Mouse (Mus musculus): ENCODE results near the gene 1700023F06Rik. TPM values are rescaled to one million over a fixed set of nuclear protein-coding genes. Genes with fewer than 3 reads are reported as not detected.

The 1700023F06Rik gene
- polyA plus RNA-seq, 1 experiment from 2014 or later: 2.4 TPM

DNA sequence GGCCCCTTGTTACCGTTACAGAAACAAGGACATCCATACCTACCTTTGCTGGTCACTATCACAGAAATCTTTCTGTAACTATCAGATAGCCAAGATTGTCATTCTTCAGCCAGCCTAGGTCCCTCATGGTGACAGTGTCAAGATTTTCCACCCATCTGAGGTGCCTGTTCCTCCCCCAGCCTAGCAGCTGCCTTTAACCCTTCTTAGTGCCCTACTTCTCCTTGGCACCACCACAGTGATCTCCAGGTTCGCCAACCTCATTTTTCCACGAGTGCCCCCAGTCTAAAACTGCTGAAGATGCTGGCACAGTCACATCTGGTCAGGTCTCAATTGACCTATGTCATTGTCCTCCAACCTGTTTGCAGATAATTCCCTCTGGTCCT is 38.3 kb downstream of the 1700023F06Rik start:
- peaks cover 13% of the 10 kb centered on the region for H3K4me1 ChIP-seq (ENCODE audit: control insufficient read depth, insufficient read depth, low read length)
- peak overlapping the region; percentile 81 for H3K4me2 ChIP-seq (ENCODE audit: low read depth, low read length)
- H3K27me3 ChIP-seq (ENCODE audit: control insufficient read depth, insufficient read depth, low read length): peaks cover 4% of the 10 kb centered on the region; the same call in 1 of the 2 replicates
- no peaks in the 10 kb centered on the region for H3K36me3 ChIP-seq (ENCODE audit: control insufficient read depth, insufficient read depth, low read length)
- H3K9ac ChIP-seq (replicated peaks; ENCODE audit: low read depth, low read length): peak overlapping the region; percentile 73; the same call in 1 of the 2 replicates
- no peak overlapping the region for H3K27ac ChIP-seq (ENCODE audit: low read depth, low read length)
- H3K4me3 ChIP-seq (ENCODE audit: low read depth, low read length): peak overlapping the region; percentile 62
- no peaks in the 10 kb centered on the region for H3K9me3 ChIP-seq (ENCODE audit: control insufficient read depth, low read length)
- ATAC-seq (ENCODE audit: low read depth): peak; percentile 9; the same call in 1 of the 2 replicates
- whole genome bisulfite sequencing: 62% methylated on average over 3 of the region's 3 CpGs

DNA sequence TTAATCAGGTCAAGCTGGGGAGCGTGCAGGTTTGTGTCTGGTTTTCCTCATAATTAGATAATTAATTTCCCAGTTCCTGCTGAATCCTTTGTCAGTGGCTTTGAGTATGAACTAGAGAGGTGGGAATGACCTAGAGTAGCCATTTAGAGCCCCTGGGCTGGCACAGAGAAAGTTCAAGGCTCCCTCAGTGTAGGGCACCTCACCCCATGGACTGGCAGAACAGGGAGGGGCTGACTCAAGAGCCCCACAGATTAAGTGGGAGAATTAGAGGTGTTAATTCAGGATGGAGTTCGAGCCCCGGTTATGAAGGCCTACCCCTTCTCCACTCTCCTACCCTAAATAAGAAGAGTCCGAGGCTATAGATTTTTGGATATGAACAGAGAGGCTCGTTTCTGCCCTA is 38.7 kb downstream of the 1700023F06Rik start:
- H3K27ac ChIP-seq (ENCODE audit: low read depth, low read length): no peak overlapping the region
- ATAC-seq (ENCODE audit: low read depth): no peak
- 85% methylated on average over 5 of the region's 5 CpGs for WGBS
- H3K36me3 ChIP-seq (ENCODE audit: control insufficient read depth, insufficient read depth, low read length): no peaks in the 10 kb centered on the region
- H3K27me3 ChIP-seq (ENCODE audit: control insufficient read depth, insufficient read depth, low read length): peaks cover 4% of the 10 kb centered on the region; the same call in 1 of the 2 replicates
- H3K9ac ChIP-seq (replicated peaks; ENCODE audit: low read depth, low read length): no peak overlapping the region
- peaks cover 13% of the 10 kb centered on the region for H3K4me1 ChIP-seq (ENCODE audit: control insufficient read depth, insufficient read depth, low read length)
- no peaks in the 10 kb centered on the region for H3K9me3 ChIP-seq (ENCODE audit: control insufficient read depth, low read length)
- H3K4me2 ChIP-seq (ENCODE audit: low read depth, low read length): peak overlapping the region; percentile 81; the same call in 1 of the 2 replicates
- peak overlapping the region; percentile 62 for H3K4me3 ChIP-seq (ENCODE audit: low read depth, low read length)

DNA sequence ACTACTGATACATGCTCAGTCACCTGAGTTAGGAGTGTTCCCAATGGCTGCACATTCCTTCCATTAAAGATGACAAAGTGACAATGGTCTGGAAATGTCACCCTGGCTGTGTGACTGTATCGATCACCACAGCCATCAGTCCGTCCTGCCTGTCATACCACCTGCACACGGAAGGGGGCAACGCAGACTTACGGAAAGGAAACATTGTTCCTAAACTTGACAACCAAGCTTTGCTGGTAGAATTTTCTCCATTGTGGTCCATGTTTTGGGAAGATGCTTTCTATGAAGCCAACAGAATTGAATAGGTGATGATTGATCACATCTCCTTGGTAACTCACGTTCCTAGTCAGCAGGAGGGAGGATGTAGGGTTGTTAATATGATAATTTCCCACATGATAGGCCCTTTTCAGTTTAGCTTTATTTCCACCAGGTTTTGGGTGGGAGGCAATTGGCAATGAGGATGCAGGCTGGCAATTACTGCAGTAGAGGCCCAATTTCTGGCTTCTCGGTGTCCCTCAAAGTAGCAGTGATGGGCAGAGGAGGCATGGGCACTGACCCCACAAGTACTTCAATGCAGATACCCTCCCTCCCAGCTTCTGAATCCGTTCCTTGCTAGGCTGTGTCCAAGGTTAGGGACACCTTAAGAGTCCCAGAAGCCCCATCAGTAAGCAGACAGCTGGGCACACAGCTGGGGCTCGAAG is 39.5 kb downstream of the 1700023F06Rik start:
- Histone ChIP-seq H3K4me2 (ENCODE audit: low read depth, low read length) (no peak overlapping the region), H3K27me3 (ENCODE audit: control insufficient read depth, insufficient read depth, low read length) (peaks cover 4% of the 10 kb centered on the region; the same call in 1 of the 2 replicates), H3K27ac (ENCODE audit: low read depth, low read length) (no peak overlapping the region), H3K9ac (replicated peaks; ENCODE audit: low read depth, low read length) (no peak overlapping the region), H3K4me3 (ENCODE audit: low read depth, low read length) (no peak overlapping the region), H3K36me3 (ENCODE audit: control insufficient read depth, insufficient read depth, low read length) (no peaks in the 10 kb centered on the region), H3K4me1 (ENCODE audit: control insufficient read depth, insufficient read depth, low read length) (peaks cover 13% of the 10 kb centered on the region), H3K9me3 (ENCODE audit: control insufficient read depth, low read length) (no peaks in the 10 kb centered on the region)
- WGBS: 24% methylated on average over 9 of the region's 9 CpGs
- no peak for ATAC-seq (ENCODE audit: low read depth)

DNA sequence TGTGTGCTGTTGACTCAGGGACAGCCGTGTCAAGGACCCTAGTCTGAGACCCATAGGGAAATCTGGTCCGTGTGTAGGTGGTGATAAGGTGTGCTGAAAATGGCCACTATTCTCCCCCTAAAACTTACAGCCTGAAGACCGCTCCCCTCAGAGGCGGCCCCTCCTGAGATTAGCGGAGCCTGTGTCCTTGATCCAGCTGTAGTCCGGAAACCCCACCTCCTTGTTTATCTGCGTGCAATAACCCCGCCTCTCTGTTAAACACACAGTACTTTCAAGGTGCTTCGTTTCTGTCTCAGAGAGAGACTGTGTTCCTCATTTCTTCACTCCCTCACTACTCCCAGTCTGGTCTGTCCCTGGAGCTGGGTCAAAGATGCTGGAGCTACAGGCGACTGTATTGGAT is 44.0 kb downstream of the 1700023F06Rik start:
- H3K27ac ChIP-seq (ENCODE audit: low read depth, low read length): no peak overlapping the region
- no peaks in the 10 kb centered on the region for H3K9me3 ChIP-seq (ENCODE audit: control insufficient read depth, low read length)
- no peak for ATAC-seq (ENCODE audit: low read depth)
- WGBS: 32% methylated on average over 10 of the region's 10 CpGs
- no peak overlapping the region for H3K4me3 ChIP-seq (ENCODE audit: low read depth, low read length)
- H3K4me1 ChIP-seq (ENCODE audit: control insufficient read depth, insufficient read depth, low read length): no peaks in the 10 kb centered on the region
- no peak overlapping the region for H3K9ac ChIP-seq (replicated peaks; ENCODE audit: low read depth, low read length)
- no peaks in the 10 kb centered on the region for H3K27me3 ChIP-seq (ENCODE audit: control insufficient read depth, insufficient read depth, low read length)
- H3K4me2 ChIP-seq (ENCODE audit: low read depth, low read length): no peak overlapping the region
- H3K36me3 ChIP-seq (ENCODE audit: control insufficient read depth, insufficient read depth, low read length): no peaks in the 10 kb centered on the region

DNA sequence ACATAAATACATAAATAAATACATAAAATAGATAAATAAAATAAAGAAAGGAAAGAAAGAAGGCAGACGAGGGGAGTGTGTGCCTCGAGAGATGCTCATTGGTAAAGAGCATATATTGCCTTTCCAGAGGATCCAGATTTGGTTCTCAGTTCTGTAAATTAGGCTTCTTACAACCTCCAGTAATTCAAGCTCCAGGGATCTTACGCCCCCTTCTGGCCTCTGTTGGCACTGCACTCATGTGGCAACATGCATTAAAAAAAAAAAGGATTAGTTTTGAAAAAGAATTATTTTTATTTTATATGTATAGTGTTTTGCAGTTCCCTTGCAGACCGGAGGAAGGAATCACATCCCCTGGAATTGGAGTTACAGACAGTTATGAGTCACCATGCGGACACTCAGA is 46.2 kb downstream of the 1700023F06Rik start:
- Histone ChIP-seq H3K27me3 (ENCODE audit: control insufficient read depth, insufficient read depth, low read length) (no peaks in the 10 kb centered on the region), H3K9me3 (ENCODE audit: control insufficient read depth, low read length) (no peaks in the 10 kb centered on the region)
- 92% methylated on average over 5 of the region's 5 CpGs for WGBS

DNA sequence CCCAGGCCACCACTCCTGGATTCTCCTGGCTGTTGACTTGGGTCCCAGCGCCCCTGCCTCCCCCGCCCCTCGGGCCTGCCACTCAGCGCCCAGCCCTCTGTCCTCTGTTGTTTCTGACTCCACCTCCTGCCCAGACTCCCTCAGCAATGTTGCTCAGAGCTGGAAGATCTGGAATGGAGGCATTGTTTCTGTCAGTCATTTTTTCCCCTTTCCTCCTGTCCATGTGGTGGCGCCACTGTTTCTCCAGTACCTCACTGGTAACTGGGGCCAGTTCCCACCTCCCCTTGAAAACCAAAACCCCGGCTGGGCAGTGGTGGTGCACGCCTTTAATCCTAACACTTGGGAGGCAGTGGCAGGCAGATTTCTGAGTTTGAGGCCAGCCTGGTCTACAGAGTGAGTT is 46.9 kb downstream of the 1700023F06Rik start:
- no peak for ATAC-seq (ENCODE audit: low read depth)
- Histone ChIP-seq H3K27ac (ENCODE audit: low read depth, low read length) (no peak overlapping the region), H3K27me3 (ENCODE audit: control insufficient read depth, insufficient read depth, low read length) (no peaks in the 10 kb centered on the region), H3K4me3 (ENCODE audit: low read depth, low read length) (no peak overlapping the region), H3K4me2 (ENCODE audit: low read depth, low read length) (no peak overlapping the region), H3K9ac (replicated peaks; ENCODE audit: low read depth, low read length) (no peak overlapping the region), H3K4me1 (ENCODE audit: control insufficient read depth, insufficient read depth, low read length) (no peaks in the 10 kb centered on the region), H3K9me3 (ENCODE audit: control insufficient read depth, low read length) (no peaks in the 10 kb centered on the region), H3K36me3 (ENCODE audit: control insufficient read depth, insufficient read depth, low read length) (no peaks in the 10 kb centered on the region)
- WGBS: 82% methylated on average over 7 of the region's 7 CpGs

More for the DNA sequence above, 46.2 kb downstream of the 1700023F06Rik start:
- no peak for ATAC-seq (ENCODE audit: low read depth)
- H3K9ac ChIP-seq (replicated peaks; ENCODE audit: low read depth, low read length): no peak overlapping the region
- H3K4me1 ChIP-seq (ENCODE audit: control insufficient read depth, insufficient read depth, low read length): no peaks in the 10 kb centered on the region
- no peak overlapping the region for H3K4me2 ChIP-seq (ENCODE audit: low read depth, low read length)
- H3K27ac ChIP-seq (ENCODE audit: low read depth, low read length): no peak overlapping the region
- no peaks in the 10 kb centered on the region for H3K36me3 ChIP-seq (ENCODE audit: control insufficient read depth, insufficient read depth, low read length)
- no peak overlapping the region for H3K4me3 ChIP-seq (ENCODE audit: low read depth, low read length)

DNA sequence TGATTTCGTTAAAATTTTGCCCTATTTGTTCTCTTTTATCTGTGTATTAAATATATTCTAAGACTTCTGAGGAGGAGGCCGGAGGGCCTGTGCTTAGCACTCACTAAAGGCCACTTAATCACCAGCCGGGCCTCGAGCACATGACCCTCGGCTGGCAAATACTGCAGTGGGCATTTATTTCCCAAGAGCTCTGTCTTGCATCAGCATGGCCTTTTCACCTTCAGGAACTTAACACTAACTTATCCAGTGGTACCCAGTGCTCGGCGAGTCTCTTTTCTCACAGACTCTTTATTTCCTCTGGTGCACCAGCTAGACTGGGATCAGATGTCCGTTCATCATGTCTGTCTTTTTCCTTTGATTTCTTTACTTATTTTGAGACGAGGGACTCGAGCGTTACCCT is 47.6 kb downstream of the 1700023F06Rik start:
- Histone ChIP-seq H3K27ac (ENCODE audit: low read depth, low read length) (no peak overlapping the region), H3K9me3 (ENCODE audit: control insufficient read depth, low read length) (no peaks in the 10 kb centered on the region), H3K4me2 (ENCODE audit: low read depth, low read length) (no peak overlapping the region), H3K9ac (replicated peaks; ENCODE audit: low read depth, low read length) (no peak overlapping the region), H3K4me1 (ENCODE audit: control insufficient read depth, insufficient read depth, low read length) (no peaks in the 10 kb centered on the region), H3K36me3 (ENCODE audit: control insufficient read depth, insufficient read depth, low read length) (no peaks in the 10 kb centered on the region), H3K27me3 (ENCODE audit: control insufficient read depth, insufficient read depth, low read length) (no peaks in the 10 kb centered on the region), H3K4me3 (ENCODE audit: low read depth, low read length) (no peak overlapping the region)
- ATAC-seq (ENCODE audit: low read depth): no peak
- WGBS: 93% methylated on average over 11 of the region's 11 CpGs

DNA sequence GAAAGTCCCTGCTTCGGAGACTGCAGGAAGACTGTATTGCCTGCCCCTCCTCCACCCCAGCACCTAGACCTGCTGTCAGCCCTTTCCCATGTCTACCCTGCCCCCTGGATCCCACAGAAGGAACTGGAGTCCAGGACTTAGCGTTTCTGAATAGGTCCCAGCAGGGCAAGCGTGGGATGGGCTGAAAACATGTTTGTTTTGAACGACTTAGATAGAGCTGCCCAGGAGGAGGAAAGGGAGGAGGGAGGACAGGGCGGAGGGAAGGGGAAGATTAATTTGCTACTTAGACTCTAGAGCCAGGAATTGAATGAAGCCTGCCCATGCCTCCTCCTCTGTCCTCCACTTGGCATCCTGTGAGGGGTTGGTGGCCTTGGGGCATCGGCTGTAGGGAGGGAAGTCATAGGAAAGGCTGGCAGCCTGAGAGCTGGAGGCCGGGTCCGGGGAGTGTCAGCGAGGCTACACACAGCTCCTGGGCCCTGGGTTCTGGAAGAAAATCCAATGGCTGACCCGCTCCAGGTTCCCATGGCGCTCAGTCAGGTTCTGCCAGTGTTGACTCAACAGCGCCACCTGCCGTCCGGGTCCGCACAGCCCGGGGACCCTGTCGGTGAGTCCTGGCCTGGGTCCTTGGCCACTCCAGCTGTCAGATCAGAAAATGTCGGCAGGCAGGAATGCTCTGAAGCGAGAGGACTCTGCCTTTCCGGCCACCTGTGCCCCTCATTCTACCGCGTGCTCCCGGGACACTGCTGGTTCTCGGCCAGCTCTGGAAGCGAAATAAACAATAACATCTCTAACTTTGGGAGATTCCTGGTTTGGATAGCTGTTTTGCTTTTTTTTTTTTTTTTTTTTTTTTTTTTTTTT is 49.5 kb downstream of the 1700023F06Rik start:
- H3K4me2 ChIP-seq (ENCODE audit: low read depth, low read length): peak overlapping the region; percentile 40; the same call in 1 of the 2 replicates
- ATAC-seq (ENCODE audit: low read depth): peak; percentile 94
- peak overlapping the region; percentile 1; the same call in 1 of the 2 replicates for H3K27ac ChIP-seq (ENCODE audit: low read depth, low read length)
- no peaks in the 10 kb centered on the region for H3K27me3 ChIP-seq (ENCODE audit: control insufficient read depth, insufficient read depth, low read length)
- 2% methylated on average over 25 of the region's 25 CpGs for WGBS
- no peaks in the 10 kb centered on the region for H3K9me3 ChIP-seq (ENCODE audit: control insufficient read depth, low read length)
- H3K36me3 ChIP-seq (ENCODE audit: control insufficient read depth, insufficient read depth, low read length): no peaks in the 10 kb centered on the region
- H3K4me3 ChIP-seq (ENCODE audit: low read depth, low read length): peak overlapping the region; percentile 8; the same call in 1 of the 2 replicates
- H3K9ac ChIP-seq (replicated peaks; ENCODE audit: low read depth, low read length): no peak overlapping the region
- no peaks in the 10 kb centered on the region for H3K4me1 ChIP-seq (ENCODE audit: control insufficient read depth, insufficient read depth, low read length)

DNA sequence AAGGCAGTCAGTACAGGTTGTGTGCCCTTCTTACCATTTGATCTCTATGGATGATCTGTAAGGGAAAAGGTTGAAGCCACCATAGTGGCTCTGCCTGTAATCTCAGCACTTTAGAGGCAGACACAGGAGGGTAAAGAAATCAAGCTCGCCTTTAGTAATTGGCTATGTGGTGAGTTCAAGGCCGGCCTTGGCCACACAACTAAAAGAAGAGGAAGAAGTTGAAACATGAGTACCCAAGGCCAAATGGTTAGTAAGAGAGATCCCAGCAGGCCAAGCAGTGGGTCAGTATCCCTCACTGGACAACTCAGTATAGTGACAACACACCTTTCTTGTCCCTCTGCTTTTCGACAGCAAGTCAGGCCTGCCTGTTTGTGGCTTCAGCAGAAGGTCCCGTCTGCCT is 58.6 kb downstream of the 1700023F06Rik start:
- no peak for ATAC-seq (ENCODE audit: low read depth)
- 91% methylated on average over 4 of the region's 4 CpGs for WGBS
- no peak overlapping the region for H3K27ac ChIP-seq (ENCODE audit: low read depth, low read length)
- H3K36me3 ChIP-seq (ENCODE audit: control insufficient read depth, insufficient read depth, low read length): no peaks in the 10 kb centered on the region
- no peaks in the 10 kb centered on the region for H3K9me3 ChIP-seq (ENCODE audit: control insufficient read depth, low read length)
- H3K9ac ChIP-seq (replicated peaks; ENCODE audit: low read depth, low read length): no peak overlapping the region
- H3K27me3 ChIP-seq (ENCODE audit: control insufficient read depth, insufficient read depth, low read length): no peaks in the 10 kb centered on the region
- H3K4me2 ChIP-seq (ENCODE audit: low read depth, low read length): no peak overlapping the region
- no peak overlapping the region for H3K4me3 ChIP-seq (ENCODE audit: low read depth, low read length)
- no peaks in the 10 kb centered on the region for H3K4me1 ChIP-seq (ENCODE audit: control insufficient read depth, insufficient read depth, low read length)
